Mouse (Mus musculus) macrophage (primary cell): ENCODE measurements around the gene Mpv17l. TPM values are rescaled to one million over a fixed set of nuclear protein-coding genes. Genes with fewer than 3 reads are reported as not detected.
"Not testable (repeated sequence)": the region's sequence is repeated elsewhere in the genome, so short reads cannot be mapped to it uniquely, and the experiment has no call there.

Source experiments
- H3K27ac ChIP-seq: fragments of 350-480 bp; formaldehyde crosslinking; 2 replicates; pipeline ENCODE4 v1.9.0; 2021
- H3K36me3 ChIP-seq: fragments of 350-480 bp; formaldehyde crosslinking; 2 replicates; pipeline ENCODE4 v1.9.0; 2021; ENCODE audit errors: inconsistent target
- H3K4me3 ChIP-seq: fragments of 350-480 bp; formaldehyde crosslinking; 2 replicates; pipeline ENCODE4 v1.9.0; 2021; ENCODE audit errors: inconsistent target
- H3K79me2 ChIP-seq: fragments of 350-480 bp; formaldehyde crosslinking; 2 replicates; pipeline ENCODE4 v1.9.0; 2021; ENCODE audit errors: inconsistent target
- WGBS: methylation state at CpG from one replicate; pipeline ENCODE4 v1.1.7; 2026; ENCODE audit warnings: inconsistent platforms; ENCODE audit not compliant: missing documents; 5-methylcytosine and 5-hydroxymethylcytosine counted together
- polyA plus RNA-seq: library from polyadenylated mRNA; stranded (reverse); fragments of 250-400 nt; gene quantifications from 3 replicates; pipeline ENCODE4 v1.2.4, GENCODE M21; 2018; ENCODE audit warnings: inconsistent platforms

Gene Mpv17l
- polyA plus RNA-seq, 1 experiment from 2014 or later: 4.8 TPM

GRCm38 (mm10) chr16:13902397-13902831 lies 547 bp upstream of the Mpv17l start:
- peak overlapping the region; percentile 28; the same call in 1 of the 2 replicates for H3K27ac ChIP-seq
- no peaks in the 10 kb centered on the region for H3K36me3 ChIP-seq
- 1% methylated on average over 18 of the region's 30 CpGs for WGBS
- H3K79me2 ChIP-seq: peaks cover 77% of the 10 kb centered on the region
- peak overlapping the region; percentile 81 for H3K4me3 ChIP-seq

GRCm38 (mm10) chr16:13903488-13903887 lies 527 bp downstream of the Mpv17l start:
- H3K36me3 ChIP-seq: no peaks in the 10 kb centered on the region
- H3K79me2 ChIP-seq: peaks cover 66% of the 10 kb centered on the region
- 0% methylated on average over 8 of the region's 8 CpGs for WGBS
- H3K27ac ChIP-seq: peak overlapping the region; percentile 78
- peak overlapping the region; percentile 64 for H3K4me3 ChIP-seq

- Histone ChIP-seq H3K36me3 (no peaks in the 10 kb centered on the region), H3K27ac (no peak overlapping the region), H3K4me3 (no peak overlapping the region), H3K79me2 (peaks cover 28% of the 10 kb centered on the region)
- WGBS: 25% methylated on average over 3 of the region's 3 CpGs
These were observed 4.3 kb downstream of the Mpv17l start for GRCm38 (mm10) chr16:13907297-13907696.

GRCm38 (mm10) chr16:13920093-13920492 lies 17.1 kb downstream of the Mpv17l start:
- 95% methylated on average over 5 of the region's 5 CpGs for WGBS
- H3K27ac ChIP-seq: no peak overlapping the region
- H3K79me2 ChIP-seq: no peaks in the 10 kb centered on the region
- H3K4me3 ChIP-seq: no peak overlapping the region
- no peaks in the 10 kb centered on the region for H3K36me3 ChIP-seq

- Histone ChIP-seq H3K27ac (no peak overlapping the region), H3K79me2 (no peaks in the 10 kb centered on the region), H3K36me3 (no peaks in the 10 kb centered on the region), H3K4me3 (no peak overlapping the region)
- 92% methylated on average over 6 of the region's 6 CpGs for WGBS
These were observed 18.1 kb downstream of the Mpv17l start for GRCm38 (mm10) chr16:13921063-13921462.

- Histone ChIP-seq H3K36me3 (no peaks in the 10 kb centered on the region), H3K27ac (no peak overlapping the region), H3K79me2 (no peaks in the 10 kb centered on the region), H3K4me3 (no peak overlapping the region)
- WGBS: 99% methylated on average over 7 of the region's 7 CpGs
These were observed 18.8 kb downstream of the Mpv17l start for GRCm38 (mm10) chr16:13921781-13922180.

- not testable (repeated sequence) for H3K36me3 ChIP-seq, H3K27ac ChIP-seq, H3K4me3 ChIP-seq, H3K79me2 ChIP-seq
- 89% methylated on average over 3 of the region's 3 CpGs for WGBS
These were observed 19.5 kb downstream of the Mpv17l start for GRCm38 (mm10) chr16:13922499-13922898.

GRCm38 (mm10) chr16:13922966-13923365 lies 20.0 kb downstream of the Mpv17l start:
- H3K79me2 ChIP-seq, H3K4me3 ChIP-seq, H3K36me3 ChIP-seq, H3K27ac ChIP-seq: not testable (repeated sequence)
- WGBS: 100% methylated on average over 5 of the region's 5 CpGs

- H3K79me2 ChIP-seq: no peaks in the 10 kb centered on the region
- no peak overlapping the region for H3K27ac ChIP-seq
- 94% methylated on average over 4 of the region's 4 CpGs for WGBS
- H3K4me3 ChIP-seq: no peak overlapping the region
- H3K36me3 ChIP-seq: no peaks in the 10 kb centered on the region
These were observed 24.6 kb downstream of the Mpv17l start for GRCm38 (mm10) chr16:13927456-13928075.

GRCm38 (mm10) chr16:13940139-13940846 lies 37.3 kb downstream of the Mpv17l start:
- 15% methylated on average over 26 of the region's 28 CpGs for WGBS
- H3K27ac ChIP-seq: no peak overlapping the region
- no peaks in the 10 kb centered on the region for H3K79me2 ChIP-seq
- no peak overlapping the region for H3K4me3 ChIP-seq
- no peaks in the 10 kb centered on the region for H3K36me3 ChIP-seq

- Histone ChIP-seq H3K27ac (no peak overlapping the region), H3K4me3 (no peak overlapping the region), H3K79me2 (no peaks in the 10 kb centered on the region)
These were observed 38.0 kb downstream of the Mpv17l start for GRCm38 (mm10) chr16:13940847-13941395.

GRCm38 (mm10) chr16:13944178-13944577 lies 41.2 kb downstream of the Mpv17l start:
- WGBS: 6% methylated on average over 4 of the region's 4 CpGs
- no peak overlapping the region for H3K27ac ChIP-seq
- no peaks in the 10 kb centered on the region for H3K79me2 ChIP-seq
- H3K4me3 ChIP-seq: no peak overlapping the region
- no peaks in the 10 kb centered on the region for H3K36me3 ChIP-seq

More at GRCm38 (mm10) chr16:13940847-13941395, 38.0 kb downstream of the Mpv17l start:
- no peaks in the 10 kb centered on the region for H3K36me3 ChIP-seq
- 5% methylated on average over 34 of the region's 34 CpGs for WGBS

GRCm38 (mm10) chr16:13944752-13945151 lies 41.8 kb downstream of the Mpv17l start:
- 71% methylated on average over 5 of the region's 5 CpGs for WGBS
- Histone ChIP-seq H3K36me3 (no peaks in the 10 kb centered on the region), H3K4me3 (no peak overlapping the region), H3K79me2 (no peaks in the 10 kb centered on the region), H3K27ac (no peak overlapping the region)

- Histone ChIP-seq H3K79me2 (no peaks in the 10 kb centered on the region), H3K36me3 (no peaks in the 10 kb centered on the region), H3K27ac (no peak overlapping the region), H3K4me3 (no peak overlapping the region)
- 98% methylated on average over 4 of the region's 4 CpGs for WGBS
These were observed 42.2 kb downstream of the Mpv17l start for GRCm38 (mm10) chr16:13945153-13945552.

- Histone ChIP-seq H3K4me3 (no peak overlapping the region), H3K27ac (no peak overlapping the region), H3K36me3 (no peaks in the 10 kb centered on the region), H3K79me2 (no peaks in the 10 kb centered on the region)
- 92% methylated on average over 1 of the region's 1 CpGs for WGBS
These were observed 43.3 kb downstream of the Mpv17l start for GRCm38 (mm10) chr16:13946306-13946705.
